Mouse (Mus musculus): ENCODE measurements around the gene Igfbp2. TPM values are rescaled to one million over a fixed set of nuclear protein-coding genes. Genes with fewer than 3 reads are reported as not detected.

Gene Igfbp2
- polyA plus RNA-seq, 1 experiment from 2014 or later = 469 TPM

- Histone ChIP-seq H3K4me1 (ENCODE audit: control insufficient read depth, insufficient read depth, low read depth, low read length) (peaks cover 5% of the 10 kb centered on the region; the same call in 1 of the 2 replicates), H3K36me3 (ENCODE audit: control insufficient read depth, insufficient read depth, low read length) (no peaks in the 10 kb centered on the region), H3K4me3 (ENCODE audit: low read length) (no peak overlapping the region), H3K4me2 (ENCODE audit: low read length) (no peak overlapping the region), H3K27ac (ENCODE audit: low read depth, low read length) (no peak overlapping the region), H3K27me3 (replicated peaks; ENCODE audit: control insufficient read depth, insufficient read depth, low read length) (no peaks in the 10 kb centered on the region), H3K9me3 (ENCODE audit: control insufficient read depth, low read length) (no peaks in the 10 kb centered on the region), H3K9ac (ENCODE audit: low read depth, low read length) (no peak overlapping the region)
- no peak for ATAC-seq
- 86% methylated on average over 19 of the region's 19 CpGs for WGBS
These were observed 32.1 kb downstream of the Igfbp2 start for GRCm38 (mm10) chr1:72856209-72856909.

- Histone ChIP-seq H3K27ac (ENCODE audit: low read depth, low read length) (no peak overlapping the region), H3K36me3 (ENCODE audit: control insufficient read depth, insufficient read depth, low read length) (no peaks in the 10 kb centered on the region), H3K9ac (ENCODE audit: low read depth, low read length) (no peak overlapping the region), H3K27me3 (replicated peaks; ENCODE audit: control insufficient read depth, insufficient read depth, low read length) (no peaks in the 10 kb centered on the region), H3K9me3 (ENCODE audit: control insufficient read depth, low read length) (no peaks in the 10 kb centered on the region), H3K4me3 (ENCODE audit: low read length) (no peak overlapping the region), H3K4me1 (ENCODE audit: control insufficient read depth, insufficient read depth, low read depth, low read length) (peaks cover 5% of the 10 kb centered on the region; the same call in 1 of the 2 replicates), H3K4me2 (ENCODE audit: low read length) (no peak overlapping the region)
- 89% methylated on average over 7 of the region's 7 CpGs for WGBS
- no peak for ATAC-seq
These were observed 32.8 kb downstream of the Igfbp2 start for GRCm38 (mm10) chr1:72857142-72857541.

- H3K9ac ChIP-seq (ENCODE audit: low read depth, low read length) = no peak overlapping the region
- no peaks in the 10 kb centered on the region for H3K27me3 ChIP-seq (replicated peaks; ENCODE audit: control insufficient read depth, insufficient read depth, low read length)
- H3K4me2 ChIP-seq (ENCODE audit: low read length) = no peak overlapping the region
- ATAC-seq = no peak
- peaks cover 5% of the 10 kb centered on the region; the same call in 1 of the 2 replicates for H3K4me1 ChIP-seq (ENCODE audit: control insufficient read depth, insufficient read depth, low read depth, low read length)
- H3K27ac ChIP-seq (ENCODE audit: low read depth, low read length) = no peak overlapping the region
- 72% methylated on average over 5 of the region's 5 CpGs for WGBS
- H3K36me3 ChIP-seq (ENCODE audit: control insufficient read depth, insufficient read depth, low read length) = no peaks in the 10 kb centered on the region
- H3K4me3 ChIP-seq (ENCODE audit: low read length) = no peak overlapping the region
- H3K9me3 ChIP-seq (ENCODE audit: control insufficient read depth, low read length) = no peaks in the 10 kb centered on the region
These were observed 33.3 kb downstream of the Igfbp2 start for GRCm38 (mm10) chr1:72857631-72858030.

- no peak overlapping the region for H3K9ac ChIP-seq (ENCODE audit: low read depth, low read length)
- H3K4me2 ChIP-seq (ENCODE audit: low read length) = no peak overlapping the region
- no peak overlapping the region for H3K27ac ChIP-seq (ENCODE audit: low read depth, low read length)
- H3K9me3 ChIP-seq (ENCODE audit: control insufficient read depth, low read length) = no peaks in the 10 kb centered on the region
- 84% methylated on average over 9 of the region's 9 CpGs for WGBS
- no peak overlapping the region for H3K4me3 ChIP-seq (ENCODE audit: low read length)
- ATAC-seq = no peak
- no peaks in the 10 kb centered on the region for H3K36me3 ChIP-seq (ENCODE audit: control insufficient read depth, insufficient read depth, low read length)
- H3K4me1 ChIP-seq (ENCODE audit: control insufficient read depth, insufficient read depth, low read depth, low read length) = peaks cover 5% of the 10 kb centered on the region; the same call in 1 of the 2 replicates
- no peaks in the 10 kb centered on the region for H3K27me3 ChIP-seq (replicated peaks; ENCODE audit: control insufficient read depth, insufficient read depth, low read length)
These were observed 34.0 kb downstream of the Igfbp2 start for GRCm38 (mm10) chr1:72858286-72858685.

- ATAC-seq = peak; percentile 40
- Histone ChIP-seq H3K27ac (ENCODE audit: low read depth, low read length) (no peak overlapping the region), H3K36me3 (ENCODE audit: control insufficient read depth, insufficient read depth, low read length) (no peaks in the 10 kb centered on the region), H3K9ac (ENCODE audit: low read depth, low read length) (no peak overlapping the region), H3K27me3 (replicated peaks; ENCODE audit: control insufficient read depth, insufficient read depth, low read length) (no peaks in the 10 kb centered on the region), H3K4me2 (ENCODE audit: low read length) (no peak overlapping the region), H3K4me1 (ENCODE audit: control insufficient read depth, insufficient read depth, low read depth, low read length) (peaks cover 5% of the 10 kb centered on the region; the same call in 1 of the 2 replicates), H3K9me3 (ENCODE audit: control insufficient read depth, low read length) (no peaks in the 10 kb centered on the region), H3K4me3 (ENCODE audit: low read length) (no peak overlapping the region)
- 22% methylated on average over 5 of the region's 5 CpGs for WGBS
These were observed 34.6 kb downstream of the Igfbp2 start for GRCm38 (mm10) chr1:72858874-72859273.

- no peak overlapping the region for H3K4me2 ChIP-seq (ENCODE audit: low read length)
- WGBS = 93% methylated on average over 9 of the region's 9 CpGs
- H3K9ac ChIP-seq (ENCODE audit: low read depth, low read length) = no peak overlapping the region
- no peak overlapping the region for H3K4me3 ChIP-seq (ENCODE audit: low read length)
- no peak for ATAC-seq
- no peak overlapping the region for H3K27ac ChIP-seq (ENCODE audit: low read depth, low read length)
- no peaks in the 10 kb centered on the region for H3K36me3 ChIP-seq (ENCODE audit: control insufficient read depth, insufficient read depth, low read length)
- no peaks in the 10 kb centered on the region for H3K27me3 ChIP-seq (replicated peaks; ENCODE audit: control insufficient read depth, insufficient read depth, low read length)
- H3K4me1 ChIP-seq (ENCODE audit: control insufficient read depth, insufficient read depth, low read depth, low read length) = peaks cover 5% of the 10 kb centered on the region; the same call in 1 of the 2 replicates
- no peaks in the 10 kb centered on the region for H3K9me3 ChIP-seq (ENCODE audit: control insufficient read depth, low read length)
These were observed 35.7 kb downstream of the Igfbp2 start for GRCm38 (mm10) chr1:72859963-72860362.

GRCm38 (mm10) chr1:72860502-72860901, 36.2 kb downstream of the Igfbp2 start:
- Histone ChIP-seq H3K27ac (ENCODE audit: low read depth, low read length) (no peak overlapping the region), H3K4me3 (ENCODE audit: low read length) (no peak overlapping the region), H3K9ac (ENCODE audit: low read depth, low read length) (no peak overlapping the region), H3K27me3 (replicated peaks; ENCODE audit: control insufficient read depth, insufficient read depth, low read length) (no peaks in the 10 kb centered on the region), H3K9me3 (ENCODE audit: control insufficient read depth, low read length) (no peaks in the 10 kb centered on the region), H3K36me3 (ENCODE audit: control insufficient read depth, insufficient read depth, low read length) (no peaks in the 10 kb centered on the region), H3K4me1 (ENCODE audit: control insufficient read depth, insufficient read depth, low read depth, low read length) (peaks cover 5% of the 10 kb centered on the region; the same call in 1 of the 2 replicates), H3K4me2 (ENCODE audit: low read length) (no peak overlapping the region)
- no peak for ATAC-seq
- 84% methylated on average over 2 of the region's 2 CpGs for whole genome bisulfite sequencing

- no peaks in the 10 kb centered on the region for H3K9me3 ChIP-seq (ENCODE audit: control insufficient read depth, low read length)
- ATAC-seq = no peak
- 76% methylated on average over 2 of the region's 2 CpGs for WGBS
- no peak overlapping the region for H3K27ac ChIP-seq (ENCODE audit: low read depth, low read length)
- H3K4me3 ChIP-seq (ENCODE audit: low read length) = no peak overlapping the region
- no peaks in the 10 kb centered on the region for H3K27me3 ChIP-seq (replicated peaks; ENCODE audit: control insufficient read depth, insufficient read depth, low read length)
- no peak overlapping the region for H3K4me2 ChIP-seq (ENCODE audit: low read length)
- no peak overlapping the region for H3K9ac ChIP-seq (ENCODE audit: low read depth, low read length)
- H3K36me3 ChIP-seq (ENCODE audit: control insufficient read depth, insufficient read depth, low read length) = no peaks in the 10 kb centered on the region
- H3K4me1 ChIP-seq (ENCODE audit: control insufficient read depth, insufficient read depth, low read depth, low read length) = peaks cover 8% of the 10 kb centered on the region
These were observed 37.4 kb downstream of the Igfbp2 start for GRCm38 (mm10) chr1:72861702-72862101.

- H3K9me3 ChIP-seq (ENCODE audit: control insufficient read depth, low read length) = no peaks in the 10 kb centered on the region
- H3K27me3 ChIP-seq (replicated peaks; ENCODE audit: control insufficient read depth, insufficient read depth, low read length) = no peaks in the 10 kb centered on the region
- H3K27ac ChIP-seq (ENCODE audit: low read depth, low read length) = no peak overlapping the region
- no peak overlapping the region for H3K9ac ChIP-seq (ENCODE audit: low read depth, low read length)
- 86% methylated on average over 21 of the region's 21 CpGs for WGBS
- H3K4me1 ChIP-seq (ENCODE audit: control insufficient read depth, insufficient read depth, low read depth, low read length) = peaks cover 8% of the 10 kb centered on the region
- H3K4me3 ChIP-seq (ENCODE audit: low read length) = no peak overlapping the region
- no peaks in the 10 kb centered on the region for H3K36me3 ChIP-seq (ENCODE audit: control insufficient read depth, insufficient read depth, low read length)
- H3K4me2 ChIP-seq (ENCODE audit: low read length) = no peak overlapping the region
- ATAC-seq = no peak
These were observed 37.9 kb downstream of the Igfbp2 start for GRCm38 (mm10) chr1:72862248-72862647.

Measured in hindbrain, embryonic 16.5 days (tissue).